Comparison of ENCODE assay signal across 18 mouse cellular contexts in genomic region chr3:108436380-108436714, GRCm38 (mm10). TPM values are rescaled to one million over a fixed set of nuclear protein-coding genes. Genes with fewer than 3 reads are reported as not detected.
A peak's percentile ranks its signal among the peaks of the same experiment; 100 is the strongest.
DNase-seq lines count a peak whose midpoint lies in the region; ATAC-seq and TF ChIP-seq lines count a peak whose summit lies in the region.
"Had no signal": no experiment of that assay in that cellular context is flagged by ENCODE, and none has a peak within 500 bp of the region (broad histone marks: within the 10 kb centered on the region; RNA-seq: fewer than 3 reads in every experiment).

No protein-coding gene starts in this region.

- TF ChIP-seq POLR2A in brain, embryonic 14.5 days (IDR thresholded peaks at IDR 0.05; ENCODE audit: borderline replicate concordance, extremely low read depth, insufficient read depth, insufficient read length, poor library complexity, severe bottlenecking) = no peak

- WGBS in hindbrain, embryonic 10.5 days = 74% methylated on average over 7 of the region's 7 CpGs
- 55% methylated on average over 7 of the region's 7 CpGs for WGBS in hindbrain, embryonic 14.5 days
- 66% methylated on average over 7 of the region's 7 CpGs for WGBS in midbrain, embryonic 12.5 days
- 59% methylated on average over 7 of the region's 7 CpGs for WGBS in midbrain, embryonic 15.5 days

- peak; percentile 44; the same call in 1 of the 2 replicates for TF ChIP-seq CTCF in brain, embryonic 14.5 days (IDR thresholded peaks at IDR 0.05; ENCODE audit: borderline replicate concordance, extremely low read depth, insufficient read depth, insufficient read length)

- DNase-seq in hindbrain, embryonic 10.5 days (ENCODE audit: low spot score) = no peak
- no peak for DNase-seq in hindbrain, embryonic 14.5 days (ENCODE audit: low spot score)
- peak; percentile 52 for DNase-seq in brain, embryonic 14.5 days (ENCODE audit: low read depth)
- no peak for DNase-seq in ovary, postnatal 14 days (ENCODE audit: low spot score)
- DNase-seq: cerebellum, adult 9-11 months; kidney, postnatal 14 days; layer of hippocampus, adult 9-11 months; liver, embryonic 13.5 days; lung, postnatal 10 days; right cerebral cortex, postnatal 4 days; thymus, postnatal 36 days had no signal

- H3K4me2 ChIP-seq in hindbrain, embryonic 14.5 days (replicated peaks) = no peak overlapping the region
- no peak overlapping the region for H3K4me2 ChIP-seq in midbrain, embryonic 12.5 days (replicated peaks)
- H3K4me2 ChIP-seq in midbrain, embryonic 15.5 days = no peak overlapping the region
- H3K4me2 ChIP-seq: limb, embryonic 12.5 days; liver, embryonic 13.5 days; neural tube, embryonic 12.5 days had no signal

- no peaks in the 10 kb centered on the region for H3K27me3 ChIP-seq in hindbrain, embryonic 10.5 days (ENCODE audit: insufficient read depth, poor library complexity, severe bottlenecking)
- H3K27me3 ChIP-seq in hindbrain, embryonic 14.5 days (ENCODE audit: control insufficient read depth, insufficient read depth, low read length) = no peaks in the 10 kb centered on the region
- H3K27me3 ChIP-seq in midbrain, embryonic 12.5 days = no peaks in the 10 kb centered on the region
- H3K27me3 ChIP-seq in midbrain, embryonic 15.5 days (replicated peaks) = no peaks in the 10 kb centered on the region
- H3K27me3 ChIP-seq: limb, embryonic 12.5 days; liver, embryonic 13.5 days; neural tube, embryonic 12.5 days had no signal

- peaks cover 62% of the 10 kb centered on the region for H3K4me1 ChIP-seq in hindbrain, embryonic 10.5 days (replicated peaks)
- peaks cover 21% of the 10 kb centered on the region for H3K4me1 ChIP-seq in hindbrain, embryonic 14.5 days (replicated peaks; ENCODE audit: control insufficient read depth, insufficient read depth, low read length)
- H3K4me1 ChIP-seq in midbrain, embryonic 12.5 days = peaks cover 62% of the 10 kb centered on the region
- H3K4me1 ChIP-seq in midbrain, embryonic 15.5 days = peaks cover 31% of the 10 kb centered on the region
- H3K4me1 ChIP-seq: limb, embryonic 12.5 days had no signal

- H3K9me3 ChIP-seq in hindbrain, embryonic 10.5 days = no peaks in the 10 kb centered on the region
- H3K9me3 ChIP-seq in hindbrain, embryonic 14.5 days (ENCODE audit: control insufficient read depth, low read length) = no peaks in the 10 kb centered on the region
- no peaks in the 10 kb centered on the region for H3K9me3 ChIP-seq in midbrain, embryonic 12.5 days
- no peaks in the 10 kb centered on the region for H3K9me3 ChIP-seq in midbrain, embryonic 15.5 days
- H3K9me3 ChIP-seq: G1E; limb, embryonic 12.5 days; liver, embryonic 13.5 days; neural tube, embryonic 12.5 days had no signal

- H3K4me3 ChIP-seq in hindbrain, embryonic 10.5 days = no peak overlapping the region
- H3K4me3 ChIP-seq in hindbrain, embryonic 14.5 days (replicated peaks; ENCODE audit: low read length) = no peak overlapping the region
- H3K4me3 ChIP-seq in midbrain, embryonic 12.5 days = no peak overlapping the region
- H3K4me3 ChIP-seq in midbrain, embryonic 15.5 days = no peak overlapping the region
- H3K4me3 ChIP-seq: limb, embryonic 12.5 days; liver, embryonic 13.5 days; neural tube, embryonic 12.5 days had no signal

- no peak overlapping the region for H3K9ac ChIP-seq in hindbrain, embryonic 14.5 days
- no peak overlapping the region for H3K9ac ChIP-seq in midbrain, embryonic 12.5 days (replicated peaks)
- no peak overlapping the region for H3K9ac ChIP-seq in midbrain, embryonic 15.5 days
- H3K9ac ChIP-seq: limb, embryonic 12.5 days; liver, embryonic 13.5 days had no signal

- no peak for ATAC-seq in hindbrain, embryonic 14.5 days (ENCODE audit: low FRiP score)
- ATAC-seq in midbrain, embryonic 12.5 days (ENCODE audit: low FRiP score, low read depth) = no peak
- ATAC-seq in midbrain, embryonic 15.5 days (replicated peaks) = no peak
- 0 out of 2 replicates have a peak, but pooled peaks have one; percentile 17 for ATAC-seq in megakaryocyte progenitor cell, adult 5-6 weeks (replicated peaks; ENCODE audit: poor library complexity)
- ATAC-seq: intestine, embryonic 16.5 days had no signal

- H3K27ac ChIP-seq in hindbrain, embryonic 10.5 days = peak overlapping the region; percentile 95
- no peak overlapping the region for H3K27ac ChIP-seq in hindbrain, embryonic 14.5 days
- H3K27ac ChIP-seq in midbrain, embryonic 12.5 days (replicated peaks) = peak overlapping the region; percentile 96
- H3K27ac ChIP-seq in midbrain, embryonic 15.5 days = no peak overlapping the region
- H3K27ac ChIP-seq: limb, embryonic 12.5 days; liver, embryonic 13.5 days had no signal

- peaks cover 87% of the 10 kb centered on the region for H3K36me3 ChIP-seq in hindbrain, embryonic 10.5 days
- peaks cover 58% of the 10 kb centered on the region for H3K36me3 ChIP-seq in hindbrain, embryonic 14.5 days (replicated peaks; ENCODE audit: control insufficient read depth, insufficient read depth)
- peaks cover 30% of the 10 kb centered on the region for H3K36me3 ChIP-seq in midbrain, embryonic 12.5 days
- H3K36me3 ChIP-seq in midbrain, embryonic 15.5 days (replicated peaks) = peaks cover 9% of the 10 kb centered on the region; the same call in 1 of the 2 replicates

RNA-seq across cellular contexts. Expression of gene Sars, which starts 8.7 kb away (rescaled TPM):
- 161 and 177 TPM in 2 replicates for polyA plus RNA-seq in hindbrain, embryonic 10.5 days (2016; fragmentation: Nextera tagmentation; extraction: Ambion mirVana)
- 207 and 222 TPM in 2 replicates for polyA plus RNA-seq in hindbrain, embryonic 14.5 days (2014; fragmentation: Nextera tagmentation; extraction: Ambion mirVana)
- 184 and 192 TPM in 2 replicates for polyA plus RNA-seq in midbrain, embryonic 12.5 days (2016; fragmentation: Nextera tagmentation; extraction: Ambion mirVana)
- 209 and 212 TPM in 2 replicates for polyA plus RNA-seq in midbrain, embryonic 15.5 days (2015; fragmentation: Nextera tagmentation; extraction: Ambion mirVana)
- 120 and 161 TPM in 2 replicates for polyA plus RNA-seq in brain, embryonic 14.5 days (2012; rRNA removed)
- total RNA-seq in megakaryocyte progenitor cell, adult 5-6 weeks (2015) = 19.0 and 26.5 TPM in 2 replicates
- 249 and 357 TPM in 2 replicates for total RNA-seq in megakaryocyte progenitor cell, adult 5-6 weeks (2017)

RNA-seq across cellular contexts. Expression of gene Celsr2, which starts 21.0 kb away (rescaled TPM):
- polyA plus RNA-seq in hindbrain, embryonic 10.5 days (2016; fragmentation: Nextera tagmentation; extraction: Ambion mirVana) = 58.1 and 79.1 TPM in 2 replicates
- polyA plus RNA-seq in hindbrain, embryonic 14.5 days (2014; fragmentation: Nextera tagmentation; extraction: Ambion mirVana) = 39.4 and 49.7 TPM in 2 replicates
- 73.3 and 78.2 TPM in 2 replicates for polyA plus RNA-seq in midbrain, embryonic 12.5 days (2016; fragmentation: Nextera tagmentation; extraction: Ambion mirVana)
- 38.5 and 43.3 TPM in 2 replicates for polyA plus RNA-seq in midbrain, embryonic 15.5 days (2015; fragmentation: Nextera tagmentation; extraction: Ambion mirVana)
- polyA plus RNA-seq in brain, embryonic 14.5 days (2012; rRNA removed) = 64.9 and 101 TPM in 2 replicates
- 1.1 and 1.6 TPM in 2 replicates for total RNA-seq in megakaryocyte progenitor cell, adult 5-6 weeks (2015)
- 0.20 and 0.42 TPM in 2 replicates for total RNA-seq in megakaryocyte progenitor cell, adult 5-6 weeks (2017)

RNA-seq across cellular contexts. Expression of gene Psrc1, which starts 52.7 kb away (rescaled TPM):
- polyA plus RNA-seq in hindbrain, embryonic 10.5 days (2016; fragmentation: Nextera tagmentation; extraction: Ambion mirVana) = 75.8 and 89.8 TPM in 2 replicates
- polyA plus RNA-seq in hindbrain, embryonic 14.5 days (2014; fragmentation: Nextera tagmentation; extraction: Ambion mirVana) = 5.6 and 9.6 TPM in 2 replicates
- polyA plus RNA-seq in midbrain, embryonic 12.5 days (2016; fragmentation: Nextera tagmentation; extraction: Ambion mirVana) = 60.6 and 61.9 TPM in 2 replicates
- polyA plus RNA-seq in midbrain, embryonic 15.5 days (2015; fragmentation: Nextera tagmentation; extraction: Ambion mirVana) = 7.7 and 8.8 TPM in 2 replicates
- 27.1 and 71.0 TPM in 2 replicates for polyA plus RNA-seq in brain, embryonic 14.5 days (2012; rRNA removed)
- total RNA-seq in megakaryocyte progenitor cell, adult 5-6 weeks (2015) = 7.7 and 10.3 TPM in 2 replicates
- 10.2 and 14.1 TPM in 2 replicates for total RNA-seq in megakaryocyte progenitor cell, adult 5-6 weeks (2017)

Comparison
In these comparisons a context has a peak if more than half of its experiments do, and no peak if none do; other contexts are left out.
1. H3K27ac ChIP-seq: peak in hindbrain, embryonic 10.5 days (single experiment) and midbrain, embryonic 12.5 days (single experiment); none in hindbrain, embryonic 14.5 days (single experiment) and midbrain, embryonic 15.5 days (single experiment).